Comparison of ENCODE assay signal across 10 mouse cellular contexts in genomic region chr2:167331432-167331921, GRCm38 (mm10). TPM values are rescaled to one million over a fixed set of nuclear protein-coding genes. Genes with fewer than 3 reads are reported as not detected.
DNase-seq lines count a peak whose midpoint lies in the region; ATAC-seq and TF ChIP-seq lines count a peak whose summit lies in the region.
"Had no signal": no experiment of that assay in that cellular context is flagged by ENCODE, and none has a peak within 500 bp of the region (broad histone marks: within the 10 kb centered on the region; RNA-seq: fewer than 3 reads in every experiment).

No protein-coding gene starts in this region.

- H3K27ac ChIP-seq in heart, embryonic 10.5 days, result peak overlapping the region; percentile 39
- H3K27ac ChIP-seq in cerebellum, adult 2 months (ENCODE audit: insufficient read depth, low read length), result peak overlapping the region; percentile 41
- no peak overlapping the region for H3K27ac ChIP-seq in intestine, embryonic 15.5 days
- H3K27ac ChIP-seq: embryonic facial prominence, embryonic 13.5 days had no signal

- no peak for DNase-seq in heart, embryonic 10.5 days (ENCODE audit: low spot score)
- DNase-seq in heart, postnatal 25 days (ENCODE audit: low spot score), result no peak
- peak; percentile 89 for DNase-seq in 3T3-L1 (ENCODE audit: low read depth, low spot score)
- peak; percentile 63 to 67 for DNase-seq in cerebellum, adult 2 months
- DNase-seq in urinary bladder, postnatal 25 days (ENCODE audit: low spot score), result no peak
- DNase-seq in embryo, embryonic 10 days (ENCODE audit: low spot score), result no peak
- DNase-seq in gastrocnemius, postnatal 10 days, result no peak
- DNase-seq: layer of hippocampus, adult 9-11 months had no signal

- H3K9me3 ChIP-seq in heart, embryonic 10.5 days, result no peaks in the 10 kb centered on the region
- no peaks in the 10 kb centered on the region for H3K9me3 ChIP-seq in intestine, embryonic 15.5 days
- H3K9me3 ChIP-seq: embryonic facial prominence, embryonic 13.5 days had no signal

- H3K27me3 ChIP-seq in heart, embryonic 10.5 days (ENCODE audit: insufficient read depth, poor library complexity, severe bottlenecking), result no peaks in the 10 kb centered on the region
- H3K27me3 ChIP-seq in cerebellum, adult 2 months (ENCODE audit: control insufficient read depth, insufficient read depth, low read length), result no peaks in the 10 kb centered on the region
- H3K27me3 ChIP-seq in intestine, embryonic 15.5 days (replicated peaks), result no peaks in the 10 kb centered on the region
- H3K27me3 ChIP-seq: embryonic facial prominence, embryonic 13.5 days had no signal

- no peaks in the 10 kb centered on the region for H3K36me3 ChIP-seq in heart, embryonic 10.5 days
- H3K36me3 ChIP-seq in intestine, embryonic 15.5 days, result no peaks in the 10 kb centered on the region
- H3K36me3 ChIP-seq: embryonic facial prominence, embryonic 13.5 days had no signal

- no peak for TF ChIP-seq POLR2A in cerebellum, adult 2 months (IDR thresholded peaks at IDR 0.05; ENCODE audit: borderline replicate concordance, insufficient read depth, low read length)

- ATAC-seq in intestine, embryonic 15.5 days, result peak; percentile 30; the same call in 1 of the 2 replicates

- H3K9ac ChIP-seq in intestine, embryonic 15.5 days, result no peak overlapping the region
- H3K9ac ChIP-seq: embryonic facial prominence, embryonic 13.5 days had no signal

- no peak overlapping the region for H3K4me2 ChIP-seq in intestine, embryonic 15.5 days (replicated peaks)
- H3K4me2 ChIP-seq: embryonic facial prominence, embryonic 13.5 days had no signal

- 29% methylated on average over 5 of the region's 5 CpGs for WGBS in heart, embryonic 10.5 days
- 9% methylated on average over 5 of the region's 5 CpGs for WGBS in cerebellum, adult 2 months
- WGBS in intestine, embryonic 15.5 days, result 13% methylated on average over 5 of the region's 5 CpGs

- H3K4me1 ChIP-seq in heart, embryonic 10.5 days, result peaks cover 74% of the 10 kb centered on the region
- peaks cover 69% of the 10 kb centered on the region for H3K4me1 ChIP-seq in cerebellum, adult 2 months (ENCODE audit: control insufficient read depth, insufficient read depth, low read length)
- H3K4me1 ChIP-seq in intestine, embryonic 15.5 days (replicated peaks), result peaks cover 28% of the 10 kb centered on the region

- TF ChIP-seq CTCF in cerebellum, adult 2 months (IDR thresholded peaks at IDR 0.05; ENCODE audit: borderline replicate concordance, insufficient read depth, low read depth, low read length), result no peak

- H3K4me3 ChIP-seq in heart, embryonic 10.5 days, result no peak overlapping the region
- no peak overlapping the region for H3K4me3 ChIP-seq in cerebellum, adult 2 months (replicated peaks; ENCODE audit: insufficient read depth, low read depth, low read length)
- no peak overlapping the region for H3K4me3 ChIP-seq in intestine, embryonic 15.5 days (replicated peaks)
- H3K4me3 ChIP-seq: embryonic facial prominence, embryonic 13.5 days had no signal

- intact Hi-C loops in heart, postnatal 25 days (cut with DNase I), result no loop called here

RNA-seq across cellular contexts. Expression of gene B4galt5, which starts 17.5 kb away (rescaled TPM):
- polyA plus RNA-seq in heart, embryonic 10.5 days (2016; fragmentation: Nextera tagmentation; extraction: Ambion mirVana), result 11.4 and 13.6 TPM in 2 replicates
- total RNA-seq in heart, postnatal 25 days (2021), result 10 to 100 TPM; 12.7 to 14.6 TPM
- 53.5 and 59.4 TPM in 2 replicates for polyA plus RNA-seq in cerebellum, adult 2 months (2012; rRNA removed)
- polyA plus RNA-seq in intestine, embryonic 15.5 days (2015; fragmentation: Nextera tagmentation; extraction: Ambion mirVana), result 9.6 and 10.8 TPM in 2 replicates
- 10 to 100 TPM; 21.1 to 26.0 TPM for total RNA-seq in gastrocnemius, postnatal 10 days (2021)

Comparison
In these comparisons a context has a peak if more than half of its experiments do, and no peak if none do; other contexts are left out.
1. DNase-seq: peak in 3T3-L1 (single experiment) and cerebellum, adult 2 months (2 of 2); none in heart, embryonic 10.5 days (single experiment), heart, postnatal 25 days (single experiment), urinary bladder, postnatal 25 days (single experiment), embryo, embryonic 10 days (single experiment) and gastrocnemius, postnatal 10 days (single experiment).